Mouse (Mus musculus): ENCODE results near the gene Lrrc4c. TPM values are rescaled to one million over a fixed set of nuclear protein-coding genes. Genes with fewer than 3 reads are reported as not detected.

Gene Lrrc4c
- polyA plus RNA-seq, 1 experiment from 2014 or later: 0.43 TPM

- 76% methylated on average over 1 of the region's 1 CpGs for WGBS
- Histone ChIP-seq H3K4me3 (no peak overlapping the region), H3K27me3 (ENCODE audit: low read depth, poor library complexity, severe bottlenecking) (no peaks in the 10 kb centered on the region), H3K27ac (no peak overlapping the region), H3K4me1 (no peaks in the 10 kb centered on the region), H3K36me3 (no peaks in the 10 kb centered on the region), H3K9me3 (replicated peaks) (no peaks in the 10 kb centered on the region)
- no peak for DNase-seq (ENCODE audit: low spot score)
Observed at GRCm38 (mm10) chr2:97484990-97485389, 1167.0 kb downstream of the Lrrc4c start.

- WGBS: 89% methylated on average over 2 of the region's 2 CpGs
- no peaks in the 10 kb centered on the region for H3K4me1 ChIP-seq
- no peaks in the 10 kb centered on the region for H3K36me3 ChIP-seq
- H3K9me3 ChIP-seq (replicated peaks): no peaks in the 10 kb centered on the region
- H3K27ac ChIP-seq: no peak overlapping the region
- H3K4me3 ChIP-seq: no peak overlapping the region
- DNase-seq (ENCODE audit: low spot score): no peak
- no peaks in the 10 kb centered on the region for H3K27me3 ChIP-seq (ENCODE audit: low read depth, poor library complexity, severe bottlenecking)
Observed at GRCm38 (mm10) chr2:97485609-97486008, 1167.6 kb downstream of the Lrrc4c start.

- Histone ChIP-seq H3K9me3 (replicated peaks) (no peaks in the 10 kb centered on the region), H3K4me3 (no peak overlapping the region), H3K36me3 (no peaks in the 10 kb centered on the region), H3K27me3 (ENCODE audit: low read depth, poor library complexity, severe bottlenecking) (no peaks in the 10 kb centered on the region), H3K27ac (no peak overlapping the region), H3K4me1 (no peaks in the 10 kb centered on the region)
- WGBS: 85% methylated on average over 5 of the region's 5 CpGs
- DNase-seq (ENCODE audit: low spot score): no peak
Observed at GRCm38 (mm10) chr2:97487567-97487966, 1169.6 kb downstream of the Lrrc4c start.

- no peak overlapping the region for H3K4me3 ChIP-seq
- no peak for DNase-seq (ENCODE audit: low spot score)
Observed at GRCm38 (mm10) chr2:97497069-97497468, 1179.1 kb downstream of the Lrrc4c start.

GRCm38 (mm10) chr2:97502501-97502900, 1184.5 kb downstream of the Lrrc4c start:
- Histone ChIP-seq H3K36me3 (no peaks in the 10 kb centered on the region), H3K27ac (no peak overlapping the region), H3K27me3 (ENCODE audit: low read depth, poor library complexity, severe bottlenecking) (no peaks in the 10 kb centered on the region), H3K9me3 (replicated peaks) (no peaks in the 10 kb centered on the region), H3K4me3 (no peak overlapping the region), H3K4me1 (no peaks in the 10 kb centered on the region)
- DNase-seq (ENCODE audit: low spot score): no peak
- 91% methylated on average over 1 of the region's 1 CpGs for WGBS

More at GRCm38 (mm10) chr2:97497069-97497468, 1179.1 kb downstream of the Lrrc4c start:
- Histone ChIP-seq H3K9me3 (replicated peaks) (no peaks in the 10 kb centered on the region), H3K4me1 (no peaks in the 10 kb centered on the region), H3K36me3 (no peaks in the 10 kb centered on the region), H3K27ac (no peak overlapping the region), H3K27me3 (ENCODE audit: low read depth, poor library complexity, severe bottlenecking) (no peaks in the 10 kb centered on the region)

- 78% methylated on average over 5 of the region's 5 CpGs for WGBS
- Histone ChIP-seq H3K27me3 (ENCODE audit: low read depth, poor library complexity, severe bottlenecking) (no peaks in the 10 kb centered on the region), H3K4me1 (no peaks in the 10 kb centered on the region)
Observed at GRCm38 (mm10) chr2:97504902-97505301, 1186.9 kb downstream of the Lrrc4c start.

GRCm38 (mm10) chr2:97524256-97524922, 1206.4 kb downstream of the Lrrc4c start:
- 85% methylated on average over 2 of the region's 2 CpGs for WGBS

More at GRCm38 (mm10) chr2:97504902-97505301, 1186.9 kb downstream of the Lrrc4c start:
- no peak overlapping the region for H3K4me3 ChIP-seq
- H3K36me3 ChIP-seq: no peaks in the 10 kb centered on the region
- H3K27ac ChIP-seq: no peak overlapping the region
- no peaks in the 10 kb centered on the region for H3K9me3 ChIP-seq (replicated peaks)
- DNase-seq (ENCODE audit: low spot score): no peak

GRCm38 (mm10) chr2:97525107-97525506, 1207.1 kb downstream of the Lrrc4c start:
- no peaks in the 10 kb centered on the region for H3K27me3 ChIP-seq (ENCODE audit: low read depth, poor library complexity, severe bottlenecking)
- no peak overlapping the region for H3K27ac ChIP-seq
- DNase-seq (ENCODE audit: low spot score): no peak
- WGBS: 88% methylated on average over 2 of the region's 2 CpGs
- no peaks in the 10 kb centered on the region for H3K9me3 ChIP-seq (replicated peaks)
- no peaks in the 10 kb centered on the region for H3K4me1 ChIP-seq
- H3K36me3 ChIP-seq: no peaks in the 10 kb centered on the region
- H3K4me3 ChIP-seq: no peak overlapping the region

More at GRCm38 (mm10) chr2:97524256-97524922, 1206.4 kb downstream of the Lrrc4c start:
- Histone ChIP-seq H3K4me1 (no peaks in the 10 kb centered on the region), H3K4me3 (no peak overlapping the region), H3K36me3 (no peaks in the 10 kb centered on the region), H3K9me3 (replicated peaks) (no peaks in the 10 kb centered on the region), H3K27ac (no peak overlapping the region), H3K27me3 (ENCODE audit: low read depth, poor library complexity, severe bottlenecking) (no peaks in the 10 kb centered on the region)
- no peak for DNase-seq (ENCODE audit: low spot score)

- Histone ChIP-seq H3K9me3 (replicated peaks) (no peaks in the 10 kb centered on the region), H3K27ac (no peak overlapping the region), H3K4me3 (no peak overlapping the region), H3K4me1 (no peaks in the 10 kb centered on the region), H3K27me3 (ENCODE audit: low read depth, poor library complexity, severe bottlenecking) (no peaks in the 10 kb centered on the region), H3K36me3 (no peaks in the 10 kb centered on the region)
- 68% methylated on average over 4 of the region's 4 CpGs for WGBS
- no peak for DNase-seq (ENCODE audit: low spot score)
Observed at GRCm38 (mm10) chr2:97530622-97531021, 1212.7 kb downstream of the Lrrc4c start.

GRCm38 (mm10) chr2:97543691-97544672, 1226.0 kb downstream of the Lrrc4c start:
- Histone ChIP-seq H3K36me3 (no peaks in the 10 kb centered on the region), H3K4me3 (no peak overlapping the region), H3K9me3 (replicated peaks) (no peaks in the 10 kb centered on the region), H3K4me1 (0 out of 2 replicates have a peak, but pooled peaks cover 2% of the 10 kb centered on the region), H3K27ac (no peak overlapping the region; the same call in 1 of the 2 replicates), H3K27me3 (ENCODE audit: low read depth, poor library complexity, severe bottlenecking) (no peaks in the 10 kb centered on the region)
- WGBS: 81% methylated on average over 10 of the region's 10 CpGs
- no peak for DNase-seq (ENCODE audit: low spot score)

- no peak for DNase-seq (ENCODE audit: low spot score)
- Histone ChIP-seq H3K9me3 (replicated peaks) (no peaks in the 10 kb centered on the region), H3K27me3 (ENCODE audit: low read depth, poor library complexity, severe bottlenecking) (no peaks in the 10 kb centered on the region), H3K27ac (no peak overlapping the region), H3K4me1 (0 out of 2 replicates have a peak, but pooled peaks cover 2% of the 10 kb centered on the region), H3K4me3 (no peak overlapping the region), H3K36me3 (no peaks in the 10 kb centered on the region)
Observed at GRCm38 (mm10) chr2:97544673-97545071, 1226.7 kb downstream of the Lrrc4c start.

- H3K36me3 ChIP-seq: no peaks in the 10 kb centered on the region
- H3K4me3 ChIP-seq: no peak overlapping the region
- 0 out of 2 replicates have a peak, but pooled peaks cover 2% of the 10 kb centered on the region for H3K4me1 ChIP-seq
- WGBS: 91% methylated on average over 1 of the region's 1 CpGs
- H3K27ac ChIP-seq: no peak overlapping the region
- DNase-seq (ENCODE audit: low spot score): no peak
- no peaks in the 10 kb centered on the region for H3K27me3 ChIP-seq (ENCODE audit: low read depth, poor library complexity, severe bottlenecking)
- H3K9me3 ChIP-seq (replicated peaks): no peaks in the 10 kb centered on the region
Observed at GRCm38 (mm10) chr2:97545946-97546345, 1228.0 kb downstream of the Lrrc4c start.

GRCm38 (mm10) chr2:97564509-97564908, 1246.5 kb downstream of the Lrrc4c start:
- Histone ChIP-seq H3K27me3 (ENCODE audit: low read depth, poor library complexity, severe bottlenecking) (no peaks in the 10 kb centered on the region), H3K4me1 (no peaks in the 10 kb centered on the region), H3K4me3 (no peak overlapping the region), H3K9me3 (replicated peaks) (no peaks in the 10 kb centered on the region), H3K36me3 (no peaks in the 10 kb centered on the region), H3K27ac (no peak overlapping the region)
- WGBS: 64% methylated on average over 2 of the region's 2 CpGs
- DNase-seq (ENCODE audit: low spot score): no peak
